Mouse (Mus musculus) adrenal gland, postnatal 4 days (tissue): ENCODE results near the gene Dgke. TPM values are rescaled to one million over a fixed set of nuclear protein-coding genes. Genes with fewer than 3 reads are reported as not detected.
"Not testable (repeated sequence)": the region's sequence is repeated elsewhere in the genome, so short reads cannot be mapped to it uniquely, and the experiment has no call there.

Experiments used
- DNase-seq, 2 experiments: peaks; one replicate each; pipeline ENCODE4 v3.0.0; 2021 to 2022; ENCODE audit warnings: low spot score in 2 of 2, mixed read lengths in 2 of 2
- total RNA-seq, 2 experiments: library from RNA; stranded (reverse); gene quantifications; 2 replicates each; pipeline ENCODE4 v1.2.3; 2021

Gene Dgke
- total RNA-seq, 2 experiments from 2014 or later, result 11.3 to 14.2 TPM

DNA sequence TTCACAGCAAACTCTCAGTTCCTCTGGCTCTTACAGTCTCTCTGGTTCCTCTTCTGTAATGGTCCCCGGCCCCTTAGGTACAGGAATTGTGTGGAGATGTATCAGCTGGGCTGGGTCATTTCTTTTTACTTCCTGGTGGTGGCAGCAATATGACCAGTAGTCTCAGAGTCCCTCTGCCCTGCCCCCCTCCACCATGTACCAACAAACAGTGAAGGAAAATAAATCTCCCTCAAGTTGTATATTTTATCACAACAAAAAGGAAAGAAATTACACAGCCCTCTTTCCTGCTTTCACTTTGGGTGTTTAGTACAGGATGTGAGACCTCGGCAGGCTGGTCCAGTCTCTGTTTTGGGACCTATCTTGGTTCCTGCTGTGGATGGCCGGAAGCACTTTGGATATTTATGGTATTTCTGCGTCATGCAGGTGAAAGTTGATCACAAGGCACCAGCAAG, 9.7 kb upstream of the Dgke start:
- DNase-seq, result no peak

GRCm38 (mm10) chr11:89074783-89075413, 8.2 kb upstream of the Dgke start:
- no peak for DNase-seq

- no peak for DNase-seq
These were observed 6.9 kb upstream of the Dgke start, which contains the start of gene Gm525 for GRCm38 (mm10) chr11:89073541-89073940. TSS of gene Gm525 (plus strand) at chr11:89073841.

- DNase-seq, result no peak
These were observed 4.9 kb upstream of the Dgke start for GRCm38 (mm10) chr11:89071522-89071921.

GRCm38 (mm10) chr11:89069303-89069702, 2.7 kb upstream of the Dgke start:
- DNase-seq, result peak in 1 of 2 experiments; percentile 38

GRCm38 (mm10) chr11:89068649-89069048, 2.0 kb upstream of the Dgke start:
- DNase-seq, result no peak

GRCm38 (mm10) chr11:89067871-89068490, 1.3 kb upstream of the Dgke start:
- DNase-seq, result no peak

GRCm38 (mm10) chr11:89067301-89067822, 712 bp upstream of the Dgke start:
- no peak for DNase-seq

- DNase-seq, result no peak
These were observed 524 bp downstream of the Dgke start for GRCm38 (mm10) chr11:89066126-89066525.

DNA sequence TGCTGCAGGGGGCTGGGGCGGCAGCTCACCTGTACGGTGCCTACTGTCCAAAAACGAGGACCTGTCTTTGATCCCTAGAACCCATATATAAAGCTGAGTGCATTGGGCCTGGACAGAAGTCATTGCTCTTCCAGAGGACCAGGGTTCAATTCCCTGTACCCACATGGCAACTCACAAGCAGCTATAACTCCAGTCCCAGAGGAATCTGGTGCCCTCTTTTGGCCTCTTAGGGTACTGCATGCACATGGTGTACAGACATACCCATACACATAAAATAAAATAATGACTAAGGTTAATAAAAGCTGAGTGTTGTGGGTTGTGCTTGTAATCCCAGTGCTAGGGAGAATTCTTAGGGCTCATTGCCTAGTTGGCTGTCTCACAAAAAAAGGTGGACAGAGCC, 1.4 kb downstream of the Dgke start:
- no peak for DNase-seq

- DNase-seq, result no peak
These were observed 2.3 kb downstream of the Dgke start for GRCm38 (mm10) chr11:89064312-89064711.

- DNase-seq, result no peak
These were observed 5.3 kb downstream of the Dgke start for GRCm38 (mm10) chr11:89061362-89061761.

DNA sequence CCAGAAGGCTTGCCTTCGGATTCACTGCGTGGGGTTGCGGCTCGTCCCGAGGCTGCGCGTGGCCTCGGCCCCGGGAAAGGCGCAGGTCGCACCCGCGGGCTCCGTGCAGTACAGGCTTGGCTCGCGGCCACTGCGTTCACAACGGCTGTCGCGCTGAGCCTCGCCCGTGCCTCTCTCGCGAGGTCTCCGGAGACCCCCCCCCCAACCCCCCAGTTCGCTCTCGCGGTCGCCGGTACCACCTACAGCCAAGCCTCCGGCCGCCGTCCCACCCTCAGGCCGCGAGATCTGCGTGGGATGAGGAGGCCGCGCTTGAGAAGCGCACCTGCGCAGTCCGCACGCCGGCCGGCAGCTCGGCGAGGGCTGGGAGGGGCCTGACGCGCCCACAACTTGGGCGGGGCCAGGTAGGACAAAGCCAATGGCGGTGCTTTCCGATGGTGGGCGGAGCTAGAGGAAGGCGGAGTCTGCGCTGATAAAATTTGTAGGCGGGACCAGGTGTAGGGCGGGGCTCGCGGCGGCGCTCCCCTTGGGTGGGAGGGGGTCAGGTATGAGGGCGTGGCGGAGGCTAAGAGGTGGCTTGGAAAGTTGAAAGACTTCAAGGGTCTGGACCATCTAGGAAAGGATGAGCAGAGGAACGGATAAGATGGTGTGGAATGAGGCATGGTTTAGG, 6.1 kb downstream of the Dgke start:
- peak; percentile 74 to 81 for DNase-seq

DNA sequence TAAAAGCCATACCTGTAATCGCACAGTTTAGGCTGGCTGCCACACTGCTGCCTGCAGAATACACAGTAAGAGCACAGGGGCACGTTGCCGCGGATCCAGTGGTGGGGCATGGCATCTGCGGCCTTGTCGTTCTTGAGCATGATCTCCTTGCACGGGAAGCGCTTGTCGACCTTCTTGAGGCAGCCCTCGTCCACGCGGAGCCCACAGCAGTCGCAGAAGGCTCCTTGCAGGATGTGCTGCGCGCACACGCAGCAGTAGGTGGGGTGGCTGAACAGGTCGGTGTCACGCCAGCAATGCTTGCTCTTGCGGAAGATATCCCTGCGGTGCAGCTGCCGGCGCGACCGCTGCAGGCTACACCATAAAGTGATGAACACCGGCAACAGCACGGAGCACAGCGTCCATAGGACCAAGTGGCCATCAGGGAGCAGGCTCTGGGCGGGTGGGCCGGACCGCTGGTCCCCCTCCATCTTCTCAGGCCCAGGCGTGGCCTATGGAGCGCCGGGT, 6.7 kb downstream of the Dgke start:
- no peak for DNase-seq

- no peak for DNase-seq
These were observed 8.0 kb downstream of the Dgke start for GRCm38 (mm10) chr11:89058515-89059270.

DNA sequence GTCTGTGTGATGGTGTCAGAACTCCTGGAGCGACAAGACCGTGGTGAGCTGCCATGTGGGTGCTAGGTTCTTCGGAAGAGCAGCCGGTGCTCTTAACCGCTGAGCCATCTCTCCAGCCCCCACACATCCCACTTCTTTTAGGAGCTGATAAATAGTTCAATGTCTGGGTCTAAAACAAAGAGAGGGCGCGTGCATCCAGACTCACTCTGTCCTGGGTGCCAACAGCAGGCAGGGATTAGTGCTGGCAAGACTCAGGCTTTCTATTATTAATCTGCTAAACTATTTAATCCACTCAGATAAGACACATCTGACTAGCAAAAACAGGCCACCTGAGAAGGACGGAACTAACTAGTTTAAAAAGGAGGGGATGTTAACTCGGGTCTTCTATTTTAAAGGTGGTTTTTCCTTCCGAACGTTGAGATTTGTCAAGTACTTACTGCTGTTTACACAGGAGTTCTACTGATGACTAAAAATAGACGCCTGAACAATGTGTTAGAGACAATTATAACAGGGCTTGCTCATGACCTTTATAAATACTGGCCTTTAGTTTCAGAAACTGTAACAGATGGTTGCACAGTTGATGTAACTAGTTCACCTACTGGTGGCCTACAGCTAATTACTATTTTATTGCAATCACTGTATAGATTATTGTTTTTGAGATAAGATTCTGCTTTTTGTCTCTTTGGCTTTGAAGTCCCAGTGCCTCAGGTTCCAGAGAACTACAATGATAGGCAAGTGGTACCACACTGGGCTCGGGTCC, 10.5 kb downstream of the Dgke start:
- no peak for DNase-seq

DNA sequence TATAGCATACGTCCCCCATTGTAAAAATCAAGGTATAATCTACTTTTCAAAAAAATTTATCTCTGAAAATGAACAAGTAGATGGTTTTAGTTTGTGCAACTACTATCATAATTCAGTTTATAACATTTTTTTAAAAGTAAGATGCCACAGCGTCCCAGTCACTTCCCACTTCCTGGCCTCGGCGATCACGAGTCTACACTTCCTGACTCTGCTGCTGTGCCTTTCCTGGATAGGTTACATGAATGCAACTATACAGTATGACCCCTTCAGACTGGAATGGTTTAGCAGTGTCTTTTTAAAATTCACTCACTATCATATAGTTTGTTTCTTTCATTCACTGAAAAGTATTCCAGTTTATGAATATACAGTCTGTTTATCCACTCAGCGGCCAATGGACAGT, 14.9 kb downstream of the Dgke start:
- no peak for DNase-seq

GRCm38 (mm10) chr11:89046021-89046420, 20.6 kb downstream of the Dgke start:
- DNase-seq, result no peak

DNA sequence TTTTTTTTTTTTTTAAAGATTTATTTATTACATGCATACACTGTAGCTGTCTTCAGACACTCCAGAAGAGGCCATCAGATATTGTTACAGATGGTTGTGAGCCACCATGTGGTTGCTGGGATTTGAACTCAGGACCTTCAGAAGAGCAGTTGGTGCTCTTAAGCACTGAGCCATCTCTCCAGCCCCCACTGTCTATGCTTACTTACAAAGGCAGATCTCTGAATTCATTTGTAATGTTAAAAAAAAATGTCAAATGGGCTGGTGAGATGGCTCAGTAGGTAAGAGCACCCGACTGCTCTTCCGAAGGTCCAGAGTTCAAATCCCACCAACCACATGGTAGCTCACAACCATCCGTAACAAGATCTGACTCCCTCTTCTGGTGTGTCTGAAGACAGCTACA, 21.1 kb downstream of the Dgke start:
- DNase-seq, result not testable (repeated sequence)

DNA sequence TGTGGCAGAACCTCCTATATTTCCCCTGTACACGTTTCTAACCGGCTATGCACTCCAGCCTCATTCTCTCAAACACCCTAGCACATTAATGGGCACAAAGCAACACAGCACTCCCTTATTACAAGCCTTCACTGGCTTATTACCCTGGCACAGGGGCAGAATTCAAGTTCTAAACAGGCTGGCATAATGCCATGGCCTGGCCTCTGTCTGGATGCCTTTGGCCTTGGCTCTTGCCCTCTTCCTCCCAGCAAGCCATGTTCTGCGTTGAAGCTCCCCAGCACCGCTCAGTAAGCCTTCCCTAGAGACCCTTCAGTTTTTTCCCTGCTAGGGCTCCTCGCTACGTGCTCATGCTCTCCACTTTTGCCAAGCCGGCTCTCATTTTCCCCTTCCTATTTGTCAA, 23.6 kb downstream of the Dgke start:
- no peak for DNase-seq
